Mouse (Mus musculus): ENCODE data around the gene Cryba4.
A peak's percentile ranks its signal among the peaks of the same experiment; 100 is the strongest.

The Cryba4 gene

DNA sequence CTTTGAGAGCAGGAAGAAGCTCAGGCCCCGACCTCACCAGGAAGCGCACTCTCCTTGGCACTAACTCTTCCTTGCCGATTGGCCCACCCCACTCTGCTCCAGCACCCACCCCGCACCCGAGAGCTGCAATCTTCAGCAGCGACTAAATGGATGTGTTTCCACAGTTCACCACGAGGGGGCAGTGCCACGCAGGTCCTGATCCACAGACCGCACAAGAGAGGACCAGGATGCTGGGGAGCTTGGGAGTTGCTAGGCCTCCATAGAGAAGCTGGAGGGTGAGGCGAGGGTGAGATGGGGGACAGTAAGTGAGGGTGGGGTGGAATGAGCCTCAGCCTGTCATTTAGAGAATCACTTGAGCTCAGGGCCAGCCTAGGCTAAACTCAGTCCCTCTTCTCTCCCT lies 11.6 kb downstream of the Cryba4 start:
- peak; percentile 87 to 97 for DNase-seq (ENCODE audit: inconsistent age in 2 of 2, low spot score in 1 of 2)

DNA sequence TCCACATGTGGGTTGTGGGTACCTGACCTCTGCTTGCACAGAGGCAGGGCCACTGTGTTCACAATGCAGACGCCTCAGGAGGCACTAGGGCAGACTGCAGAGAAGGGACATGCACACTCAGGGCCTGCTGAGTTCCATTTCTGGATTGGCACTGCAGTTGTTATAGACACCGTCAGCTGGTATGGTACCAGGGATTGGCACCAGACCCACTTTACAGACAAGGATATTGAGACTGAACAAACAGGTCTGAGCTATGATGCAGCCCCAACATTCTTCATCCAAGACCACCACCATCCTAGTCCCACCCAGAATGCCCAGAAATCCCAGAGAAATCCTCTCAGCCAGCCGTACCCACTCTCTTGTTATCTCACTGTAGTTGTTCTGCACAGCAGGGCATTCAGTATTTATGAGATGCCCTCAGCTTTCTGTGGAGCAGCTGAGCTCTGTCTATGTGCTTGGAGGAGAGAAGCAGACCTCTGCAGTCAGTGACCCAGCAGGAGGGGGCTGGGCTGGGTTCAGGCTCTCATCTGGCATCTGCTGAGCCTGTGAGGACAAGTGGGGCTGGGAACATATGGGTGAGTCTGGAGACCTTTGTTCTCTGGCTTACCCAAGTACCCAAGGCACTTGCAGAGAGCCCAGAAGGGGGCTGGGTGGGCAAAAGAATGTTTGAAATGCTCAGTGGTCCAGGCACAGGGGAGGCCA lies 13.4 kb downstream of the Cryba4 start:
- no peak for DNase-seq (ENCODE audit: inconsistent age in 2 of 2, low spot score in 1 of 2)

DNA sequence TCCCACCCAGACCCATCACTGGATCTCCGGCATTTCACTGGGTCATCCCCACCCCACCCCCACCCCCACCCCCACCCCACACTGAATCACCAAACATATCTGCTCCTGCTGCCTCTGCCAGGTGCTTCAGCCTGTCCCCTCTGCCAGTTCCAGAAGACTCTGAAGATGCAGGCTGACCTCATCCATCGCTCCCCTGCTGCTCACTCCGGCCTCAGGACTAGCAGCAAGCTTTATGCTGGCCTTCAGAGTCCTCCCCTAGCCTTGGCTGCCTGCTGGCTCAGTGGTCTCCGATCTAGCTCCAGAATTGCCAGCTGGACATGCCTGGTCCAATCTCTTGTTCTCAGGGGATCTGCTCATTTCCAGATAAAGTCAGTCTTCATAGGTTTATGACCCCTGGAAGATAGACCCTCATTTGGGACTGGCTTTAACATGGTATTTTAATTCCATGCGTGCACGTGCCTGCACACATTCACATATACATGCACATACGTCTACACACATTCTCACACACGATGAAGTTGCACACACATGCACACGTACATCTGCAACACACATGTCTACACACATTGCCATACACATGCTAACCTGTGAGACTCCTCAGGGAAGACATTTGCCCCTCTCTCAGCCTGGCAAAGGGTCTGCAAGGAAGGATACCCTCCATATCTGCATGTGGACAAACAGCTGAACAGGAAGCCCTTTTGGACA lies 14.3 kb downstream of the Cryba4 start:
- no peak for DNase-seq (ENCODE audit: inconsistent age in 2 of 2, low spot score in 1 of 2)

DNA sequence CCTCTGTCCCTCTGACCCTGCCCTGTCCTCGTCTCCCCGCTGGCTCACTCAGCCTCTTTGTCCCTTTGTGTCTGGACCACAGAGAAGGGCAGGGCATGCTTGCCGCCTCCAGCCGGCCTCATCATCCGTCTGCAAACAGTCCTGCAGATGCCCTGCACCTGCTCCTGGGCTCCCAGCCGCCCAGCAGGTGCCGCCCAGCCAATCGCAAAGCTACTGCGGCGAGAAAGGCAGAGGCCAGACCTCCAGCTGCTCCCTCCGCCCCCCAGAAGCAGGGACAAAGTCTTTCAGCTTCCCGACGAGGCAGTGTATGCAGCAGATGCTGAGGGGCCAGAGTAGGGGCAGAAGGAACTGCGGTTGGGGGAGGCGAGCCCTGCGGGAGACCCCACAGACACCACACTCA lies 14.9 kb downstream of the Cryba4 start:
- peak in 1 of 2 experiments; percentile 39 for DNase-seq (ENCODE audit: inconsistent age in 2 of 2, low spot score in 1 of 2)

DNA sequence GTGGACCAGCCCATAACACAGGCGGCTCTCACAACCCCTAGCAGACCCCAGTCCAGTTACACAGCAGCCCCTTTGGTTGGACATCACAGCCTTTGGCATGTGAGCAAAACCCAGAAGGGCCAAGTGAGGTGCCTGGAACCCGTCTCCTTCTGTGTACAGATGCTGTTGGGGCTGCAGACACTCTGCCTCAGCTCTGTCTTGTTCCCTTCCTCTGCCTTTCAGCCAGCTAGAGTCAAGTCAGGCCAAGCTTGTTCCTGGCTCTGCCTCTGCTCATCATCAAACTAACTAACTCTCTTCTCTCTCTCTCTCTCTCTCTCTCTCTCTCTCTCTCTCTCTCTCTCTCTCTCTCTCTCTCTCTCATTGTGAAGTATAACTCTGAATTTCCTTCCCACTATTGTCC lies 15.7 kb downstream of the Cryba4 start:
- no peak for DNase-seq (ENCODE audit: inconsistent age in 2 of 2, low spot score in 1 of 2)

DNA sequence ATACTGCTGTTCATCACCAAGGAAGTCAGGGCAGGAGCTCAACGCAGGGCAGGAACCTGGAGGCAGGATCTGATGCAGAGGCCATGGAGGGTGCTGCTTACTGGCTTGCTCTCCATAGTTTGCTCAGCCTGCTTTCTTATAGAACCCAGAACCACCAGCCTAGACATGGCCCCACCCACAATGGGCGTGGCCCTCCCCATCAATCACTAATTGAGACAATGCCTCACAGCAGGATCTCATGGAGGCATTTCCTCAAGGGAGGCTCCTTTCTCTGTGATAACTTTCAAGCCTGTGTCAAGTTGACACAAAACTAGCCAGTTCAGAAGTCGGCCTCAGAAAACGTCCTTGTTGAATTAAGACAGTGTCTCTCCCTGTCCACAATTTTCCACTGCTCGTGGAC lies 16.5 kb downstream of the Cryba4 start:
- no peak for DNase-seq (ENCODE audit: inconsistent age in 2 of 2, low spot score in 1 of 2)

DNA sequence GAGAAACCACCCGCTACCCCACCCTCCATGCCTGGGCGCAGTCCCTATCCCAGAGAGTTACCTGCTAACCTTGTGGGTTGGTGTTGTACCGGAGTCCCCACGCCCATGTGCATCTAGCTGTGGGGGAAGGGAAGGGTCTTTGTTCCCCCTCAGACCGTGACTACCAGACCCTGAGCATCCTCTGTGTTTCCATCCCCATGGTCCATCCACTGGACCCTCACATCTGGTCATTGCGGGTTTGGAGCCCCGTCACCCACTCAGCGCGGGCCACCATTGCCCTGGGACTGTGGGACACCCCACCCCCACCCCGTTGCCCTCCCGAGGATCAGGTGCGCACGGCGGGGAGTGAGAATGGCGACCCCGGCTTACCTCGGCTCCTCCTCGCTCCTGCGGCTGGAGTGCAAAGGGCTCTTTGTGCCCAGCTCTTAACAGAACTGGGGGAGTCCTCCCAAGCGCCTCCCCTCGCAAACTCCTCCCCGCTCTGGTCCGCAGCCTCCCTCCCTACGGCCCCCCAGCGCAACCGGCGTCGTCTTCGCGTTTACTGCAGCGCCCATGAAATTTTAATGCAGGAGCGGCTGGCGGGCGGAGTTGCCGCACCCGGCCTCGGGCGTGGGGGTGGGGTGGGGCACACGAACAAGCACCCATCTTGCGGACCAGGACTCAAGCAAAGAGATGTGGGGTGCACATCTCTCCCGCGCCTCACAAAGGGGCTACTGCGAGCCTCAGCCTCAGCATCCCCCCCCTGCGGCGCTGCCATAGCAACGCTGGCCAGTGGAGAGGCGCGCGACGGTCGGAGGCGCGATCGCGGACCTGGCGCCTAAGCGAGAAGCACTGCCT lies 23.9 kb downstream of the Cryba4 start:
- no peak for DNase-seq (ENCODE audit: inconsistent age in 2 of 2, low spot score in 1 of 2)

DNA sequence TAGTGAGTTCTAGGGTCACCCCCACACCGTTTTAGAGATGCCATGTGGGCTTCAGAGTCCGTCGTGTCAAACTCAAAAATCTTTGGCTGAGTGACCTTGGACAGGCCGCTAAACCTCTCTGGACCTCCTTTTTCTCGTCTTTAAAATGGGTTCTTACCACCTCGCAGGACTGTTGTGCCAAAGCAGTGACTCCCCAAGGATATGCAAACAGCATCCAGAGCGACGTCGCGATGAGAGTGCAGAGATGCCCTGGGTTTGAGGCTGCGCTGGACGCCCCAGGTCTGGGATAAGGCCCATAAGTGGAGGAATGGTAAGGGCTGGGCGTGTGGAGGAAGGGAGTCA lies 24.4 kb downstream of the Cryba4 start:
- DNase-seq (ENCODE audit: inconsistent age in 2 of 2, low spot score in 1 of 2) = no peak

DNA sequence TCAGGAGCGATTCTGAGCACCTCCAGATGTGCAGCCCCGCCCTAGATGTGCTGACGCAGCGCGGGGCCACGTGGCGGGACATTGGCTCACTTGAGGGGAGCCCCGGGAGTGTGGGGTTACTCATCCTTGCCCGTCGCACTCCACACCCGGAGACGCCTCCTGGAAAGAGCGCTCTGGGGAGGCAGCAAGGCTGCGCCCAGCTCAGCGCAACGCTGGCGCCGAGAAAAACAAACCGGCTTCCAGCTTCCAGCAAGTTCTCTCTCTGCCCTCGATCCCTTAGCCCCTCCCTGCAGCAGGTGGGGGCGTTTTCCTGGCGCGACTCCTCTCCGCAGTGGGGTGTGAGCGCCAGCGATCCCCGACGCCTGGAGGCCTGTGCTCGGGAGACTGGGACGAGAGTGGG lies 25.0 kb downstream of the Cryba4 start:
- no peak for DNase-seq (ENCODE audit: inconsistent age in 2 of 2, low spot score in 1 of 2)

DNA sequence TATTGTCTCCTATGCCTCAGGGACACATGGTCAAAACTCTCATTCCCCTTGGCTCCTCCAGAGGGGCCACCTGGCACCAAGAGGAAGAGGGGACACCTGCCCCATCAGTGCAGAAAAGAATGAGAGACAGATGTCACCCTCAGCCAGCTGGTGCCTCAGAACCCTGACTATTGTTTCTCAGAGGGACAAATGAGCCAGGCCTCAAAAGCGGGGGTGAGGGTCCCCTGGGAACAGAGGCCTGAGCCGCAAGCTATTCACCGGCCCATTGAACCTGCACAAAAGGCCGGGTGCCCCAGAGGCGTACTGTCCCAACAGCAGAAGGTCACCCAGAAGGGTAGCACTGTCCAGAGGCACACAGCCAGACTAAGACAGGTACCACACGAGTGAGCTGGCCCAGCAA lies 26.7 kb downstream of the Cryba4 start:
- no peak for DNase-seq (ENCODE audit: inconsistent age in 2 of 2, low spot score in 1 of 2)

DNA sequence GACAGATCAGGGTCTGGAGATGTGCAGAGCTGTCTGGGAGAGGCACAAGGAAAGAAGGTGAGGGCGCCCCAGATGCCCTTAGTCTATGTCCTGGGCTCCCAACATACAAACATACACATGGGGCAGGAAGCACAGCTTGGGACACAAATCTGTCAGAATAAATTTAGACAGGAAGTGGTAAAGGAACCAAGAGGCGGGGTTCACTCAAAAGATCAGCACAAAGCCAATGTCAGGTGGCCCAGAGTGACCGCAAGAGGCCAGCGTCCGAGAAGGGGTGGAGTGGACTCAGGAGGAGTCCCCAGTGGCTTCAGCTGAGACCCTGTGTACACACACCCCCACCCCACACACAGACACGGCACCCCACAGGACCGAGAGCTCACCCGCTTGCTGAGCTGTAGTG lies 32.1 kb downstream of the Cryba4 start:
- DNase-seq (ENCODE audit: inconsistent age in 2 of 2, low spot score in 1 of 2) = no peak

DNA sequence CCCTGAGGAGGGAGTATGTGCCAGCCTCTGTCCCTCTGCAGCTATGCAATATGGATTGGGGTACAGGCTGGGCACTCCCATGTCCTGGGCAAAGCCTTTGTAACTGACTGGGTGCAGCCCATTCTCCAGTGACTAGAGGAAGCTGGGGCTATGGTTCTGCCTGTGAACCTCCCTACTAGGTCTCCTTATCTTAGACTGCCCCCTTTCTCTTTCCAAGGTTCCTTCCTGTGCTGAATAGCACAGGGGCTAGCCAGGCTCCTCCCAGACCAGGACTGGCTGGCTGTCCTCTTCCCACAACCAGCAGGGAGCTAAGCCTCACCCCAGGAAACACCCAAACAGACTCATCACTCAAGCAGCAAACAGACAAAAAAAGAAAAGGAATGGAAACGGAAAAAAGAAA lies 32.9 kb downstream of the Cryba4 start:
- no peak for DNase-seq (ENCODE audit: inconsistent age in 2 of 2, low spot score in 1 of 2)

DNA sequence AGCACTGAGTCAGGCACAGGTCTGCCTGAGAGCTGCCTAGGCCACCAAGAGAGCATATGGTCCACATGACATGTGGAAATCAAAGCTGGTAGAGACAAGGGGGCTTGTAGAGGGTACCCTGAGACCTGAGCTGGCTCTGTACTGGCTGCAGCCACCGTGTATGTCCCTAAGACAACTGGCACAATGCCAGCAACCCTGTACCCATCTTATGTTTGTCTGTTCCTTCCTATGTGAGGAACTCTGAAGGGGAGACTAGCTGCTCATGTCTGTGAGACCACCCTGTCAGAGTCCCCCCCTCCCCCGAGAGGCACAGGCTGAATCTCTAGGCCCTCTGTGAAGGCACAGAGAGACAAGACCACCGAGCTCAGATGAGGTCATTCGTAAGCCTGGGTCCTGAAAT lies 33.6 kb downstream of the Cryba4 start:
- no peak for DNase-seq (ENCODE audit: inconsistent age in 2 of 2, low spot score in 1 of 2)

DNA sequence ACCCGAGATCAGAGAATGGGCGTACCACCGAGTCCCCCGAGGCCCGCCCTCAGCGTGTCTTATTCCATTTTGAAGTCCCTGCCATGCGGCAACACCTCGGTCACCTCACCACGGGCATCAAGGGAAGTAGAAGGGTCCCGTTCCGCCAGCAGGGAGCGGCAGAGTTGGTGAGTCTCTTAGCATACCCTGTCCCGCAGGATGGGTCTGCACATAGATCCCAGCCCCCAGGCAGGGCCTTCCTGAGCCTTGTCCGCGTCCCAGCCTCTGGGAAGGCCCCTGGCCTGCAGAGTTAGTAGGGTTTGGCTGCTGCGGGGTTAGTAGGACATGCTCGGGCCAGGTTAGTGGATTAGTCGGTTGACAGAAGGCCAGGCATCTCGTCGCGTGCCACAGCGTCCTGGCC lies 35.3 kb downstream of the Cryba4 start:
- no peak for DNase-seq (ENCODE audit: inconsistent age in 2 of 2, low spot score in 1 of 2)

DNA sequence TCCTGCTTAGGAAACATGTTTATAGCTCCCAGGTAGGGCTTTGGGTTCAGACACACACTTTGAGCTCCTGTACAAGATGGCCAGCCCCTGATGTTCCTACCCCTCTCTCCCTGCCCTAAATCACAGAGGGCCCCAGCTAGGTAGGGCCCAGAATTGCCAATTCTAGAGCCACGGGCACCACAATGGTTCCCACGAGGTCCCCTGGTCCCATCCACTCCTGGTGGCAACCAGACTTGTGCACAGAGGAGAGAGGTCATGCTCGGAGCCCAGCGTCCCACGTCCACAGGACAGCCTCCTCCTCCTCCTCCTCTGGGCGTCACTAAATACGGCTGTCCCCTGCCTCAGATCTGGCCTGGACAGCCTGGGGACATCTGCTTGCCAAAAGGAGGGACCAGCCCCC lies 36.0 kb downstream of the Cryba4 start:
- DNase-seq (ENCODE audit: inconsistent age in 2 of 2, low spot score in 1 of 2) = no peak

DNA sequence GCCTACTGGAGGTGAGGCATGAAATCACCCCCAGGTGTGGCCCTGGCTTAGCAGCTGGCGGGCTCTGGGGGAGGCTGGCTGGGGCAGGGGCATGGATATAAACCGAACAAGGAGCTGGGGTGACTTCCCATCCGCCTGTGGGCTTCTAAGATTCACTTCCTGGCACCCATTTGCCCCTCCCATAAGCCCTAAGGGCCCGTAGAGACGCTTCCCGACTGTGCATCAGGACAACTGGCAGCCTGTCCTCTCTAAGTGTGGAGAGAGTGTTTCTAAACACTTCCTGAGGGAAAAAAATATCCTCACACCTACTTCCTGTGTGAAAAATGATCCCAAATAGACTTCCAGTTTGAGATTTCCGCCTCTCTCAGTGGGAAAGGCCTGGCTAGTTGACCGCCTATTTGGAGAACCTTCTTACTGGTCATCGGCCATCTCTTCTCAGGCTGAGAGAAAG lies 36.5 kb downstream of the Cryba4 start:
- DNase-seq (ENCODE audit: inconsistent age in 2 of 2, low spot score in 1 of 2) = no peak

DNA sequence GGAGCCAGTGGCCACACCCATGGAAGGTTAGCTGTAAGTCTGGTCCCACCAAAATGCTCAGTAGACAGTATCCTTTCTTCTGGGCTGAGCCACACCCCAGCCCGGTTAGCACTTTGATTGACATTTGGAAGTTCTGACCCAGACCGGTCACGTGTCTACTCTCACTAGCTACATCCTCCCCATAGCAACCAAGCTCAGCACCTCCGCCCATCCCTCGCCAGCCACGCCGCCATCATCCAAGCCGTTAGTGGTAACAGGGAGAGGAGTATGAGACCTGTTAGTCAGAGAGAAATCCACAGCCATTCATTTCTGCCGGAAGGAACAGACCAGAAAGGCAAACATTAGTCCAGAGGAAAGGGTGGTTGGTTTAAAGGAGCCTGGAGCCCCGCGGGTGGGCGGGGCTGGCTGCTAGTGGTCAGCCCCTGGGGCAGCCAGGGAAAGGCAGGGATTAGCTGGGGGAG lies 37.0 kb downstream of the Cryba4 start:
- no peak for DNase-seq (ENCODE audit: inconsistent age in 2 of 2, low spot score in 1 of 2)

DNA sequence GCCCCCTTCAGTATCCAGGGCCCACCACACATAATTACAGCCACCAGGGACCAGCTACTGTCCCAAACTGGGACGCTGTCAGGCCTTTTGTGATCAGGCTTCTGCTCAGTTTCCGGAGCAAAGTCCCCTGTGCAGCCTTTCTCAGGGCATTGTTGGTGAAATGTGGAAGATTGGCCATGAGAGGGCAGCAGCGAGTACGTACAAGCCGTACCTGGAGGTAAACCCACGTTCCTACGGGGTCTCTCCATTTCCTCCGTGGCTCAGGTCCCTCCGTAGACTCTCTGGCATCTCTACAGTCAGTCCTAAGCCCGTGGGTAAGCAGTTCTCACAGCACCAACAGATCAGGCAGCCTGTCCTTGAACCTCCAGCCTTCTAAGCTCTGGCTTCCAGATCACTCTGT lies 37.9 kb downstream of the Cryba4 start:
- DNase-seq (ENCODE audit: inconsistent age in 2 of 2, low spot score in 1 of 2) = peak; percentile 34 to 77

DNA sequence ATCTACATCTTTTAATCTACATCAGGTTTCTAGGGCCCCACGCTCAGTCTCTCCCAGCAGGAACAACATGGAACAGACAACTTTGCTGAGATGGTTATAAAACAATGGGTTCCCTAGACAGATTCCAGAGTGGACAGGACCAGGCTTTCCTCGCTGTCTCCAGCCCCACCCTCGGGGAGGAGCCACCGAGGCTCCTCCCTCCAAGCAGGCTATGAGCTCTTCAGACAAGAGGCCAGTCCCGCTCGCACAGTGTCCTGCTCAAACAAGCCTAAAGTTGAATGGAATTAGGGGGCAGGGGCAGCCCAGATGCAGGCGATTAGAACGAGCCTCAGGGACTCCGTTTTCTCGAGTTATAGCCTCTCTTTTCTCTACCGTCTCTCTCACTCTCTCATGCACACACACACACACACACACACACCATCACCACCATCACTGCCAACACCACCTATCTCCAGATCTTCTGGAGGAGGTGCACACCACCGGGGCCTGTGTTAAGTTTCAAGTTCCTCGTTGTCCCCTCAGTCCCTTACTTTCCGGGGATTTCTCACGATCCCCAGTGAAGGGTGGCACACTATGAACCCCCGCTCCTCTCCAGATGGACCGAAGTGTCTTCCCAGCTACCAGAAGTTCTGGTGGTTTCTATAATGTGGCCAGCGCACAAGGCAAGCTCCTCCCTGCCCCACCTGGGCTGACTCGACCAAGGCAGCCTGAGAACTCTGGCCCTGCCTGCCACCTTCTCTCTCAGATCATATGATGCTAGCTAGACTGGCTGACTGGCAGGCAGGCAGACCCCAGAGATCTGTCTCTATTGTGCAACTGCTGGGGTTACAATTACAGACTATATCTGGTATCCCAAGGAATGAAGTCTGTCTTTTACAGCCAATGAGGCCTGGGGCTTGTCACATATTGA lies 38.7 kb downstream of the Cryba4 start:
- DNase-seq (ENCODE audit: inconsistent age in 2 of 2, low spot score in 1 of 2) = no peak

DNA sequence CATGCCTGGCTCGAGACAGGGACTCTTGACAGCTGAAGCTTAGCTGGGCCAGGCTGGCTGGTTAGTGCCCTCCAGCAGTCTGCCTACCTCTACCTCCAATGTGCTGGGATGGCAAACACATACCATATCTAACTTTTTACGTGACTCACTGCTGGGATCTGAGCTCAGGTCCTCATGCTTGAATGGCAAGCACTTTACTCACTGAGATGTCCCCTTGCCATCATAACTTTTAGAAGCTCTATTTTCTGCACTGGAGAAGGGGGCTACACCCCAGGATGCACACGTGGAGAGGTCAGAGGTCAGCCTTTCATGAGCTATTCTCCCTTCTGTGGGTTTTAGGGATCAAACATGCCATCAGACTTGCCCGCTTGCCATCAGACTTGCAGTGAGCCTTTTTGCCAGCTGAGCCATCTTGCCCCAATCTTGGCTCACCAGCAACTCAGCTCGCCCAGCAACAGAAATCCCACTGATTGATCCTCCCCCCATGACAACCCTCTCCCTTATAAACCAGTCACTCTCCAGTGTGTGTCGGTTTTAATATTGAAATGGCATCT lies 39.5 kb downstream of the Cryba4 start:
- no peak for DNase-seq (ENCODE audit: inconsistent age in 2 of 2, low spot score in 1 of 2)

DNA sequence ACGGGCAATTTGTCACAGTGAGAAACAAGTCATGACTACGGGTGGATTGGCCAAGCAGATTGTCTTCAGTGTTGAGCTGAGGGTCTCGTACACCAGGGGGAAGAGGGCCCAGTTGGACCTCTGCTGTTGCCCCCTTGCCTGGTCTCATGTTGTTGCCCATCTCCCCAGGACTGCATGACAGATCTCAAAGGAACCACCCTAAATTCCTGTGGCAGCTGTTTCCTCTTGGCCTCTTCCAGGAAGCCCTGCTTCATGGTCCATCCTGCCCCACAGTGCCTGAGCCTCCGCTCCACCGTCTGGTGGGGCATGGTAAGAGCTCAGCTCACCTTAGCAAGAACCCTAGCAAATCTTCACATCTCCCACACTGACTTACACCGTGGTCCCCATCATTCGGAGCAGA lies 40.4 kb downstream of the Cryba4 start:
- DNase-seq (ENCODE audit: inconsistent age in 2 of 2, low spot score in 1 of 2) = no peak
